Mouse (Mus musculus) layer of hippocampus, adult 11-12 months (tissue): ENCODE measurements at regions not wholly inside any gene's neighbourhood (a gene's known extent, or its start where the extent isn't known, plus 50 kb on each side); places are given as distances from the start of the nearest gene placed in this dataset.
A peak's percentile ranks its signal among the peaks of the same experiment; 100 is the strongest.

ENCODE experiments used
- DNase-seq: peaks from one replicate; pipeline ENCODE4 v3.0.0; 2022; ENCODE audit warnings: low spot score

- no peak for DNase-seq
Observed at GRCm38 (mm10) chr4:91180241-91181096, 220.1 kb downstream of the Elavl2 start.

GRCm38 (mm10) chr4:91164280-91165121 is 236.1 kb downstream of the Elavl2 start:
- DNase-seq = no peak

- DNase-seq = no peak
Observed at GRCm38 (mm10) chr4:91157047-91157446, 243.5 kb downstream of the Elavl2 start.

GRCm38 (mm10) chr4:91144666-91145065 is 255.9 kb downstream of the Elavl2 start:
- DNase-seq = no peak

GRCm38 (mm10) chr4:91143906-91144305 is 256.7 kb downstream of the Elavl2 start:
- DNase-seq = no peak

GRCm38 (mm10) chr4:91135327-91135726 is 265.3 kb downstream of the Elavl2 start:
- no peak for DNase-seq

- DNase-seq = no peak
Observed at GRCm38 (mm10) chr4:91132266-91132665, 268.3 kb downstream of the Elavl2 start.

GRCm38 (mm10) chr4:91120277-91120676 is 280.3 kb downstream of the Elavl2 start:
- no peak for DNase-seq

- DNase-seq = no peak
Observed at GRCm38 (mm10) chr4:91116807-91117609, 283.6 kb downstream of the Elavl2 start.

- peak; percentile 54 for DNase-seq
Observed at GRCm38 (mm10) chr4:91111684-91112681, 288.6 kb downstream of the Elavl2 start.

- DNase-seq = no peak
Observed at GRCm38 (mm10) chr4:91096086-91096485, 304.5 kb downstream of the Elavl2 start.

GRCm38 (mm10) chr4:91094382-91094781 is 306.2 kb downstream of the Elavl2 start:
- no peak for DNase-seq

- no peak for DNase-seq
Observed at GRCm38 (mm10) chr4:91093885-91094284, 306.7 kb downstream of the Elavl2 start.

- no peak for DNase-seq
Observed at GRCm38 (mm10) chr4:91092323-91092722, 308.3 kb downstream of the Elavl2 start.

GRCm38 (mm10) chr4:91091910-91092309 is 308.7 kb downstream of the Elavl2 start:
- no peak for DNase-seq

- no peak for DNase-seq
Observed at GRCm38 (mm10) chr4:91083950-91084349, 316.6 kb downstream of the Elavl2 start.

GRCm38 (mm10) chr4:91081447-91081846 is 319.1 kb downstream of the Elavl2 start:
- DNase-seq = no peak

- no peak for DNase-seq
Observed at GRCm38 (mm10) chr4:91080620-91081441, 319.8 kb downstream of the Elavl2 start.

- no peak for DNase-seq
Observed at GRCm38 (mm10) chr4:91071263-91071662, 329.3 kb downstream of the Elavl2 start.

GRCm38 (mm10) chr4:91060933-91061332 is 339.7 kb downstream of the Elavl2 start:
- DNase-seq = no peak
